Mouse (Mus musculus) heart, postnatal 0 days (tissue): ENCODE measurements at regions not wholly inside any gene's neighbourhood (a gene's known extent, or its start where the extent isn't known, plus 50 kb on each side); places are given as distances from the start of the nearest gene placed in this dataset.

Experiments used
- CTCF ChIP-seq: IDR thresholded peaks from 2 replicates; pipeline ENCODE4 v1.5.1; 2016; ENCODE audit warnings: antibody characterized with exemption, control low read depth, low read depth
- EP300 ChIP-seq: IDR thresholded peaks from 2 replicates; pipeline ENCODE4 v1.6.1; 2016; ENCODE audit warnings: antibody characterized with exemption, low read depth

DNA sequence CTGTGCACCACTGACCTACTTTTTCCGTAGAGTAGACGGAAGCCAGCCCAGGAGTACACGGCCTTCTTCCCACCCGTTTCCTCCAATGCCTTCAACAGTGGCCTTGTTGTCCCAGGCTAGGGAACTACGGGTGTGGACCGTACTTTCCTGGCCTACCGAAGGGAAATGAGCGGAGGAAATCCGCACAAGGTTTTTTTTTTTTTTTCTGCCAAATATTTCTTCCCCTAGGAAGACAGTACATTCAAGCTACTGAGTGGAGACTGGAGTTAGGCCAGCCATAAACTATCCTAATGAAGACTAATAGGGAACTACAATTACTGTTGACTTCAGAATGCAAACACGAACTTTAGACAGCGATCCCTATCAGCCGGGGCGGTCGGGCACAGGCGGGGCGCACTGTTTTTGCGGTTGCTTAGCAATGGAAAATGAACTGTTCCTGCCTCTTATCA, 177.3 kb downstream of the Ttc8 start:
- TF ChIP-seq CTCF (no peak), EP300 (peak; percentile 70)
